Mouse (Mus musculus) heart, embryonic 10.5 days (tissue): ENCODE results near the gene Lonp1. TPM values are rescaled to one million over a fixed set of nuclear protein-coding genes. Genes with fewer than 3 reads are reported as not detected.
"Not testable (repeated sequence)": the region's sequence is repeated elsewhere in the genome, so short reads cannot be mapped to it uniquely, and the experiment has no call there.

Experiments used
- DNase-seq: peaks from one replicate; pipeline ENCODE4 v3.0.0-alpha.2; 2017; ENCODE audit warnings: low spot score
- H3K27ac ChIP-seq: fragments of 300-500 bp; sonication (generic); 2 replicates; pipeline ENCODE4 v1.5.1; 2016; ENCODE audit warnings: mild to moderate bottlenecking
- H3K27me3 ChIP-seq: fragments of 300-500 bp; sonication (generic); 2 replicates; pipeline ENCODE4 v1.6.1; 2016; ENCODE audit warnings: mild to moderate bottlenecking; ENCODE audit not compliant: poor library complexity, insufficient read depth, severe bottlenecking
- H3K36me3 ChIP-seq: fragments of 300-500 bp; sonication (generic); 2 replicates; pipeline ENCODE4 v1.6.1; 2016; ENCODE audit warnings: mild to moderate bottlenecking, moderate library complexity
- H3K4me1 ChIP-seq: fragments of 300-500 bp; sonication (generic); 2 replicates; pipeline ENCODE4 v1.6.1; 2016; ENCODE audit warnings: mild to moderate bottlenecking
- H3K4me3 ChIP-seq: fragments of 300-500 bp; sonication (generic); 2 replicates; pipeline ENCODE4 v1.5.1; 2016; ENCODE audit warnings: mild to moderate bottlenecking, moderate library complexity
- H3K9me3 ChIP-seq: fragments of 300-500 bp; sonication (generic); 2 replicates; pipeline ENCODE4 v1.6.1; 2016; ENCODE audit warnings: mild to moderate bottlenecking, moderate library complexity
- WGBS: fragments of 180-500 bp; shearing (Covaris S2); methylation state at CpG from one replicate; pipeline ENCODE4 v1.1.7; 2016; 5-methylcytosine and 5-hydroxymethylcytosine counted together
- polyA plus RNA-seq: library from polyadenylated mRNA; unstranded; fragments of >200 nt; fragmentation: Nextera tagmentation; extraction: Ambion mirVana; gene quantifications from 2 replicates; pipeline ENCODE4 v1.2.1, GENCODE M21; 2016

Gene Lonp1
- polyA plus RNA-seq, 1 experiment from 2014 or later, result 65.1 TPM

DNA sequence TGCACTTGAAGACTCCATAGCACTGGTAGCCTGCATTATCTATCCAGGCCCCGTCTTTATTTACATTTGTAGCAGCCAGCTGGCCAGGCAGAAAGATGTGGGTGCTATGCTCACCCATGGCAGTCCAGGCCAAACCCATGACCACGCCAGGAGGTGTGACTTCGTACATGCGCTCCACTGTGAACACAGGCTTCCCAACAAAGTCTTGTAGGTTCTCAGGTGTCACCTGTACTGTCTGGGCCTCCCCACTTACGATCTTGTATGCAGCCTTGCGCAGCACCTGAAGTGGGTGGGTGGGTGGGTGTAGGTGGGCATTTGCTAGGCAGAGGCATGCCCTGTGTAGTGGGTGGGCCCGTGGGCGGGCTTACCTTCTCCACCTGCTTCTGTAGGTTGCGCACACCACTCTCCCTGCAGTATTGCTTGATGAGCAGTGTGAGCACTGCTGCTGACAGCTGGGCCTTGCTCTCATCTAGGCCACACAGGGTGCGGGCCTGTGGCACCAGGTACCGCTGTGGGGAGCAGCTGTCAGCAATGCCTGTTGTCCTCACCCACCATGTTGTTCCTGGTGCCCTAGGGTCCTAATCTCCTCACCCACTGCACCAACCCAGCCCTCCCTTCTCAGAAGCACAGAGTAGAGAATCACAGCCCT lies 11.4 kb downstream of the Lonp1 start:
- WGBS, result 84% methylated on average over 11 of the region's 11 CpGs
- Histone ChIP-seq H3K9me3 (no peaks in the 10 kb centered on the region), H3K4me3 (peak overlapping the region; percentile 86), H3K27me3 (no peaks in the 10 kb centered on the region), H3K4me1 (peaks cover 33% of the 10 kb centered on the region), H3K27ac (peak overlapping the region; percentile 96; the same call in 1 of the 2 replicates), H3K36me3 (peaks cover 64% of the 10 kb centered on the region)
- no peak for DNase-seq

GRCm38 (mm10) chr17:56614391-56615135 lies 12.1 kb downstream of the Lonp1 start:
- peak overlapping the region; percentile 96 for H3K27ac ChIP-seq
- H3K36me3 ChIP-seq, result peaks cover 57% of the 10 kb centered on the region
- H3K9me3 ChIP-seq, result no peaks in the 10 kb centered on the region
- H3K27me3 ChIP-seq, result no peaks in the 10 kb centered on the region
- no peak for DNase-seq
- H3K4me1 ChIP-seq, result peaks cover 36% of the 10 kb centered on the region
- whole genome bisulfite sequencing, result 37% methylated on average over 14 of the region's 14 CpGs
- peak overlapping the region; percentile 86 for H3K4me3 ChIP-seq

- not testable (repeated sequence) for H3K27me3 ChIP-seq, H3K9me3 ChIP-seq, DNase-seq
- peaks cover 37% of the 10 kb centered on the region for H3K4me1 ChIP-seq
- WGBS, result under 1% methylated on average over 26 of the region's 26 CpGs
- H3K27ac ChIP-seq, result peak overlapping the region; percentile 96
- peak overlapping the region; percentile 86 for H3K4me3 ChIP-seq
- peaks cover 50% of the 10 kb centered on the region for H3K36me3 ChIP-seq
Measured at GRCm38 (mm10) chr17:56613893-56614292, 12.8 kb downstream of the Lonp1 start.

DNA sequence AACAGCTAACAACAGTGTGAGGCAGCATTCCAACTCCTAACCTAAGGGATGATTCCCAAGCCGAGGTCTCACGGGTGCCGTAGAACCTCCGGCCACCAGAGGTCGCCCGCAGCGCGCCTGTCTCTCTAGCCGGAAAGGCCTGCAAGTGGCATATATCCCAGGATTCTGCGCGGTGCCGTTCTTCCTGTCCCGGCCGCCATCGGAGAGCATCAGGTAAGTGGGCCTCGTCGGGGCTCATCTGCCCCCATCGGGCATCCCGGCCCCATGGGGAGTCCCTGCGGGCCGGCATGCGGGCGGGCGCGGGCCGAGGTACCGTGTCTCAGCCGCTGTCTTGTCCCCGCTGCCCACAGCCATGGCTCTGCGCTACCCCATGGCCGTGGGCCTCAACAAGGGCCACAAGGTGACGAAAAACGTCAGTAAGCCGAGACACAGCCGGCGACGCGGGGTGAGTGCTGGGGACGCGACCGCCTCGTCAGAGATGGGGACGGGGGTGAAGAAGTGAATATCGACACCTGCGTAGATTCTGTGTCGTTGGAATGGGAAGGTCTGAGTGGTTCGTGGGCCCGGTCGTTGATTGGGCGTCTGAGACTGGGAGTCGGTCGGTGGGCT lies 13.3 kb downstream of the Lonp1 start, which contains the start of gene Rpl36:
Rpl36 (plus strand) TSS at position 181 of the 609 bp plus-strand sequence.
- no peaks in the 10 kb centered on the region for H3K27me3 ChIP-seq
- H3K27ac ChIP-seq, result peak within 1 kb of the TSS; percentile 96
- H3K36me3 ChIP-seq, result peaks cover 44% of the 10 kb centered on the region
- peak within 1 kb of the TSS; percentile 86 for H3K4me3 ChIP-seq
- H3K9me3 ChIP-seq, result no peaks in the 10 kb centered on the region
- DNase-seq, result peak; percentile 97
- WGBS, result under 1% methylated on average over 52 of the region's 52 CpGs
- H3K4me1 ChIP-seq, result peaks cover 42% of the 10 kb centered on the region

DNA sequence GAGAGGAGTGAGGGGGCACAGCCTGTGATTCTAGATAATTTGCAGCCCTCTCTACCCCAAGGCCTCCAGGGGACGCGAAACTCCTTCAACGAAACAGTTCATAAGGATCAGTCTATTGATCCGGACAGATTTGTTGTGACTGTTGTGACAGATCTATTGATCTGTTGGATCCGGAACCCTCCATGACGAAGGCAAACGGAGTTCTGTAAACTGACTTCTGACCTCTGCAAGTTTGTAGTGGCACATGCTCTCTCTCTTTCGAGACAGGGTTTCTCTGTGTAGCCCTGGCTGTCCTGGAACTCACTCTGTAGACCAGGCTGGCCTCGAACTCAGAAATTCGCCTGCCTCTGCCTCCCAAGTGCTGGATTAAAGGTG lies 14.1 kb downstream of the Lonp1 start:
- Histone ChIP-seq H3K4me3 (peak overlapping the region; percentile 39), H3K27ac (peak overlapping the region; percentile 56; the same call in 1 of the 2 replicates), H3K4me1 (peaks cover 46% of the 10 kb centered on the region)

GRCm38 (mm10) chr17:56611861-56612564 lies 14.7 kb downstream of the Lonp1 start:
- H3K4me3 ChIP-seq, result peak overlapping the region; percentile 39
- H3K9me3 ChIP-seq, result no peaks in the 10 kb centered on the region
- peaks cover 41% of the 10 kb centered on the region for H3K36me3 ChIP-seq
- WGBS, result 13% methylated on average over 14 of the region's 14 CpGs
- H3K27ac ChIP-seq, result peak overlapping the region; percentile 56
- H3K4me1 ChIP-seq, result peaks cover 48% of the 10 kb centered on the region
- no peaks in the 10 kb centered on the region for H3K27me3 ChIP-seq
- DNase-seq, result peak; percentile 92

More for the DNA sequence above, 14.1 kb downstream of the Lonp1 start:
- WGBS, result 72% methylated on average over 10 of the region's 10 CpGs
- not testable (repeated sequence) for H3K9me3 ChIP-seq, H3K27me3 ChIP-seq, DNase-seq
- peaks cover 40% of the 10 kb centered on the region for H3K36me3 ChIP-seq

GRCm38 (mm10) chr17:56611323-56611722 lies 15.4 kb downstream of the Lonp1 start:
- Histone ChIP-seq H3K27me3 (no peaks in the 10 kb centered on the region), H3K9me3 (no peaks in the 10 kb centered on the region), H3K4me1 (peaks cover 44% of the 10 kb centered on the region), H3K4me3 (no peak overlapping the region; the same call in 1 of the 2 replicates), H3K27ac (0 out of 2 replicates have a peak overlapping the region, but pooled peaks have one; percentile 56), H3K36me3 (peaks cover 41% of the 10 kb centered on the region)
- no peak for DNase-seq
- WGBS, result 74% methylated on average over 2 of the region's 2 CpGs

GRCm38 (mm10) chr17:56609452-56610171 lies 17.1 kb downstream of the Lonp1 start, which contains the start of gene 2410015M20Rik:
Gene 2410015M20Rik (minus strand): TSS chr17:56609771.
- Histone ChIP-seq H3K27ac (peak within 1 kb of the TSS; percentile 93), H3K4me1 (peaks cover 35% of the 10 kb centered on the region), H3K4me3 (peak within 1 kb of the TSS; percentile 72), H3K27me3 (no peaks in the 10 kb centered on the region), H3K36me3 (peaks cover 41% of the 10 kb centered on the region), H3K9me3 (no peaks in the 10 kb centered on the region)
- WGBS, result under 1% methylated on average over 44 of the region's 44 CpGs
- DNase-seq, result peak; percentile 98

- H3K27ac ChIP-seq, result peak overlapping the region; percentile 93
- H3K27me3 ChIP-seq, result no peaks in the 10 kb centered on the region
- peaks cover 42% of the 10 kb centered on the region for H3K36me3 ChIP-seq
- peak overlapping the region; percentile 72 for H3K4me3 ChIP-seq
- H3K9me3 ChIP-seq, result no peaks in the 10 kb centered on the region
- H3K4me1 ChIP-seq, result peaks cover 29% of the 10 kb centered on the region
- no peak for DNase-seq
- WGBS, result 46% methylated on average over 5 of the region's 5 CpGs
Measured at GRCm38 (mm10) chr17:56608699-56609098, 18.0 kb downstream of the Lonp1 start.

GRCm38 (mm10) chr17:56607521-56608062 lies 19.1 kb downstream of the Lonp1 start:
- Histone ChIP-seq H3K27me3 (no peaks in the 10 kb centered on the region), H3K9me3 (no peaks in the 10 kb centered on the region), H3K4me1 (peaks cover 29% of the 10 kb centered on the region), H3K4me3 (no peak overlapping the region), H3K27ac (no peak overlapping the region), H3K36me3 (peaks cover 53% of the 10 kb centered on the region)
- DNase-seq, result no peak
- WGBS, result 74% methylated on average over 3 of the region's 3 CpGs

GRCm38 (mm10) chr17:56605431-56605830 lies 21.3 kb downstream of the Lonp1 start:
- 90% methylated on average over 9 of the region's 9 CpGs for WGBS
- DNase-seq, result no peak
- peaks cover 75% of the 10 kb centered on the region for H3K36me3 ChIP-seq
- no peaks in the 10 kb centered on the region for H3K27me3 ChIP-seq
- H3K4me1 ChIP-seq, result peaks cover 17% of the 10 kb centered on the region
- H3K27ac ChIP-seq, result no peak overlapping the region
- no peak overlapping the region; the same call in 1 of the 2 replicates for H3K4me3 ChIP-seq
- H3K9me3 ChIP-seq, result no peaks in the 10 kb centered on the region

DNA sequence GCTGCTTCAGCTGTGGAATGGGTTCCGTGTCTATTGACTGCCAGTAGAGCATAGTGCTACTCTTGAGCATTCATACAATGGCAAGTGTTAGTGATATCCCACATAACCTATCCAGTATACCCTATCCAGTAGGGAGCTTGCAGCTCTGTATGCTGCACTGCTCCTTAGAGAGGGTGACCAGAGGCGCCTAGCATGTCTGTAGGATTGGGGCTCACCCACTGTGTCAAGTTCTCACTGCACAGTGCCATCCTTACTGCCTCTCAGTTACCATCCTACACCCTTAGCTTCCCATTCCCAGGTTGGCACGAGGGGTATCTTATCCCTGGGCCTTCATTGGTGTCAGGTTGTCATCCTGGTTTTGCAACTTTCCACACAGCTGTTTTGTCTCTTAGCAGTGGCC lies 22.3 kb downstream of the Lonp1 start:
- peaks cover 12% of the 10 kb centered on the region for H3K4me1 ChIP-seq
- H3K36me3 ChIP-seq, result peaks cover 85% of the 10 kb centered on the region
- no peaks in the 10 kb centered on the region for H3K27me3 ChIP-seq
- H3K27ac ChIP-seq, result no peak overlapping the region
- no peak for DNase-seq
- H3K4me3 ChIP-seq, result no peak overlapping the region
- no peaks in the 10 kb centered on the region for H3K9me3 ChIP-seq
- 93% methylated on average over 3 of the region's 3 CpGs for WGBS
